In genomic region chr8:123051458-123051857, GRCm38 (mm10) we compare ENCODE assay signal across 12 mouse cellular contexts. TPM values are rescaled to one million over a fixed set of nuclear protein-coding genes. Genes with fewer than 3 reads are reported as not detected.
DNase-seq lines count a peak whose midpoint lies in the region; ATAC-seq and TF ChIP-seq lines count a peak whose summit lies in the region.
"Had no signal": no experiment of that assay in that cellular context is flagged by ENCODE, and none has a peak within 500 bp of the region (broad histone marks: within the 10 kb centered on the region; RNA-seq: fewer than 3 reads in every experiment).

No protein-coding gene starts in this region.

- WGBS in kidney, adult 2 months = 31% methylated on average over 5 of the region's 5 CpGs
- 55% methylated on average over 5 of the region's 5 CpGs for WGBS in liver, embryonic 12.5 days (ENCODE audit: insufficient replicate concordance)
- WGBS in stomach, postnatal 0 days = 43% methylated on average over 5 of the region's 5 CpGs

- peak overlapping the region; percentile 10; the same call in 1 of the 2 replicates for H3K9ac ChIP-seq in liver, embryonic 12.5 days
- H3K9ac ChIP-seq in stomach, postnatal 0 days (ENCODE audit: low read length) = peak overlapping the region; percentile 18; the same call in 1 of the 2 replicates
- H3K9ac ChIP-seq: neural tube, embryonic 15.5 days had no signal

- H3K4me2 ChIP-seq in liver, embryonic 12.5 days = no peak overlapping the region
- H3K4me2 ChIP-seq in stomach, postnatal 0 days (replicated peaks; ENCODE audit: low read depth) = no peak overlapping the region
- H3K4me2 ChIP-seq: neural tube, embryonic 15.5 days had no signal

- H3K36me3 ChIP-seq in kidney, adult 2 months (ENCODE audit: control insufficient read depth, insufficient read depth, low read length) = no peaks in the 10 kb centered on the region
- H3K36me3 ChIP-seq in liver, embryonic 12.5 days = no peaks in the 10 kb centered on the region
- H3K36me3 ChIP-seq in stomach, postnatal 0 days (ENCODE audit: control insufficient read depth, insufficient read depth, low read length) = no peaks in the 10 kb centered on the region
- H3K36me3 ChIP-seq: neural tube, embryonic 15.5 days had no signal

- TF ChIP-seq POLR2A in kidney, adult 2 months (IDR thresholded peaks at IDR 0.05; ENCODE audit: low read depth, low read length) = no peak

- peak; percentile 76 for DNase-seq in kidney, adult 2 months
- DNase-seq in stomach, postnatal 0 days (ENCODE audit: low spot score) = peak; percentile 74
- no peak for DNase-seq in right cerebral cortex, postnatal 10 days (ENCODE audit: low spot score in 2 of 2)
- no peak for DNase-seq in heart, adult 18-20 months
- DNase-seq: adrenal gland, postnatal 36 days; cerebellum, adult 18-20 months; lung, postnatal 4 days had no signal

- TF ChIP-seq CTCF in kidney, adult 2 months (conservative IDR thresholded peaks at IDR 0.05; ENCODE audit: insufficient read depth, insufficient read length, low read depth, low read length) = no peak
- TF ChIP-seq CTCF in stomach, postnatal 0 days (IDR thresholded peaks at IDR 0.05; ENCODE audit: low read depth) = no peak

- peaks cover 3% of the 10 kb centered on the region; the same call in 1 of the 2 replicates for H3K4me1 ChIP-seq in brown adipose tissue, adult 24 weeks (ENCODE audit: control insufficient read depth, insufficient read depth, insufficient read length, low read length)
- H3K4me1 ChIP-seq in kidney, adult 2 months (ENCODE audit: control insufficient read depth, insufficient read depth, low read length) = peaks cover 21% of the 10 kb centered on the region
- H3K4me1 ChIP-seq in liver, embryonic 12.5 days = 0 out of 2 replicates have a peak, but pooled peaks cover 5% of the 10 kb centered on the region
- no peaks in the 10 kb centered on the region for H3K4me1 ChIP-seq in stomach, postnatal 0 days (replicated peaks; ENCODE audit: control insufficient read depth, insufficient read depth)
- H3K4me1 ChIP-seq: neural tube, embryonic 15.5 days had no signal

- H3K4me3 ChIP-seq in brown adipose tissue, adult 24 weeks (ENCODE audit: insufficient read depth, low read depth, low read length) = no peak overlapping the region
- H3K4me3 ChIP-seq in kidney, adult 2 months (ENCODE audit: insufficient read depth, low read depth, low read length) = no peak overlapping the region
- H3K4me3 ChIP-seq in liver, embryonic 12.5 days = no peak overlapping the region
- no peak overlapping the region for H3K4me3 ChIP-seq in stomach, postnatal 0 days (ENCODE audit: low read depth, low read length)
- H3K4me3 ChIP-seq: left cerebral cortex, adult 2 months; neural tube, embryonic 15.5 days had no signal

- peak; percentile 26; the same call in 1 of the 2 replicates for ATAC-seq in liver, embryonic 12.5 days
- ATAC-seq in stomach, postnatal 0 days (ENCODE audit: low FRiP score, low TSS enrichment) = peak; percentile 78
- ATAC-seq in erythroblast, adult 5-6 weeks (replicated peaks; ENCODE audit: low FRiP score, poor library complexity, severe bottlenecking) = no peak

- H3K27me3 ChIP-seq in kidney, adult 2 months (replicated peaks; ENCODE audit: control insufficient read depth, insufficient read depth, low read length) = no peaks in the 10 kb centered on the region
- H3K27me3 ChIP-seq in liver, embryonic 12.5 days (replicated peaks) = no peaks in the 10 kb centered on the region
- no peaks in the 10 kb centered on the region for H3K27me3 ChIP-seq in stomach, postnatal 0 days (ENCODE audit: control insufficient read depth, insufficient read depth, low read length)
- H3K27me3 ChIP-seq: neural tube, embryonic 15.5 days had no signal

- TF ChIP-seq EP300 in stomach, postnatal 0 days (optimal IDR thresholded peaks at IDR 0.05) = no peak

- H3K27ac ChIP-seq in brown adipose tissue, adult 24 weeks (replicated peaks; ENCODE audit: low read depth, low read length) = peak overlapping the region; percentile 41
- no peak overlapping the region for H3K27ac ChIP-seq in kidney, adult 2 months (ENCODE audit: insufficient read depth, low read depth, low read length)
- H3K27ac ChIP-seq in liver, embryonic 12.5 days = peak overlapping the region; percentile 52; the same call in 1 of the 2 replicates
- peak overlapping the region; percentile 87 for H3K27ac ChIP-seq in stomach, postnatal 0 days (replicated peaks)
- H3K27ac ChIP-seq: left cerebral cortex, adult 2 months; neural tube, embryonic 15.5 days had no signal

- H3K9me3 ChIP-seq in liver, embryonic 12.5 days (replicated peaks) = no peaks in the 10 kb centered on the region
- no peaks in the 10 kb centered on the region for H3K9me3 ChIP-seq in stomach, postnatal 0 days (ENCODE audit: control insufficient read depth, low read length)
- H3K9me3 ChIP-seq: neural tube, embryonic 15.5 days had no signal

RNA-seq across cellular contexts. Expression of gene Ankrd11, which starts 9.4 kb away (rescaled TPM):
- polyA plus RNA-seq in brown adipose tissue, adult 24 weeks (2012; ENCODE audit: insufficient read depth, insufficient read length, missing spikeins) = 33.3 and 37.9 TPM in 2 replicates
- 32.7 and 36.1 TPM in 2 replicates for polyA plus RNA-seq in kidney, adult 2 months (2012; rRNA removed)
- polyA plus RNA-seq in liver, embryonic 12.5 days (2016; fragmentation: Nextera tagmentation; extraction: Ambion mirVana) = 43.9 and 44.0 TPM in 2 replicates
- 35.0 and 35.8 TPM in 2 replicates for polyA plus RNA-seq in stomach, postnatal 0 days (2015; fragmentation: Nextera tagmentation; extraction: Ambion mirVana)
- total RNA-seq in erythroblast, adult 5-6 weeks (2015; ENCODE audit: low replicate concordance) = 39.3 and 53.4 TPM in 2 replicates
- 78.6 and 121 TPM in 2 replicates for total RNA-seq in erythroblast, adult 5-6 weeks (2017; ENCODE audit: low replicate concordance)
- total RNA-seq in heart, adult 18-20 months (2021) = 10 to 100 TPM; 67.7 to 72.7 TPM

RNA-seq across cellular contexts. Expression of gene Spg7, which starts 11.3 kb away (rescaled TPM):
- polyA plus RNA-seq in brown adipose tissue, adult 24 weeks (2012; ENCODE audit: insufficient read depth, insufficient read length, missing spikeins) = 154 and 173 TPM in 2 replicates
- 137 and 150 TPM in 2 replicates for polyA plus RNA-seq in kidney, adult 2 months (2012; rRNA removed)
- polyA plus RNA-seq in liver, embryonic 12.5 days (2016; fragmentation: Nextera tagmentation; extraction: Ambion mirVana) = 40.0 TPM in 2 replicates
- 29.6 and 32.0 TPM in 2 replicates for polyA plus RNA-seq in stomach, postnatal 0 days (2015; fragmentation: Nextera tagmentation; extraction: Ambion mirVana)
- total RNA-seq in erythroblast, adult 5-6 weeks (2015; ENCODE audit: low replicate concordance) = 10.6 and 14.4 TPM in 2 replicates
- total RNA-seq in erythroblast, adult 5-6 weeks (2017; ENCODE audit: low replicate concordance) = 15.2 and 37.6 TPM in 2 replicates
- 10 to 100 TPM; 94.2 to 100.0 TPM for total RNA-seq in heart, adult 18-20 months (2021)

RNA-seq across cellular contexts. Expression of gene Rpl13, which starts 50.7 kb away (rescaled TPM):
- 615 and 813 TPM in 2 replicates for polyA plus RNA-seq in brown adipose tissue, adult 24 weeks (2012; ENCODE audit: insufficient read depth, insufficient read length, missing spikeins)
- polyA plus RNA-seq in kidney, adult 2 months (2012; rRNA removed) = 960 and 1,412 TPM in 2 replicates
- 1,452 and 1,476 TPM in 2 replicates for polyA plus RNA-seq in liver, embryonic 12.5 days (2016; fragmentation: Nextera tagmentation; extraction: Ambion mirVana)
- polyA plus RNA-seq in stomach, postnatal 0 days (2015; fragmentation: Nextera tagmentation; extraction: Ambion mirVana) = 1,460 and 1,506 TPM in 2 replicates
- 279 and 298 TPM in 2 replicates for total RNA-seq in erythroblast, adult 5-6 weeks (2015; ENCODE audit: low replicate concordance)
- 472 and 492 TPM in 2 replicates for total RNA-seq in erythroblast, adult 5-6 weeks (2017; ENCODE audit: low replicate concordance)
- total RNA-seq in heart, adult 18-20 months (2021) = 100 to 1,000 TPM; 462 to 489 TPM

Comparison
In these comparisons a context has a peak if more than half of its experiments do, and no peak if none do; other contexts are left out.
1. DNase-seq: peak in kidney, adult 2 months (single experiment) and stomach, postnatal 0 days (single experiment); none in right cerebral cortex, postnatal 10 days (0 of 2) and heart, adult 18-20 months (0 of 2).